Mouse (Mus musculus) heart, embryonic 14.5 days (tissue): ENCODE measurements at regions not wholly inside any gene's neighbourhood (a gene's known extent, or its start where the extent isn't known, plus 50 kb on each side); places are given as distances from the start of the nearest gene placed in this dataset.
"Not testable (repeated sequence)": the region's sequence is repeated elsewhere in the genome, so short reads cannot be mapped to it uniquely, and the experiment has no call there.

Experiments used
- ATAC-seq: fragments of 200-750 bp; cut with Nextera tagmentation; 2 replicates; pipeline ENCODE4 v1.8.0; 2017; ENCODE audit warnings: low read depth, moderate TSS enrichment; ENCODE audit not compliant: insufficient number of reproducible peaks, insufficient read depth, low FRiP score
- H3K27ac ChIP-seq, 2 experiments: fragments of 200-500 bp in 1 of 2; fragments of 300-500 bp in 1 of 2; sonication (generic) in 1 of 2; replicated peaks in 1 of 2; 2 replicates each; pipeline ENCODE4 v1.5.1; 2012 to 2014; ENCODE audit warnings: low read depth in 2 of 2, low read length in 2 of 2, control low read depth in 1 of 2, mild to moderate bottlenecking in 1 of 2, mixed read lengths in 1 of 2; ENCODE audit not compliant: control insufficient read depth in 1 of 2, insufficient read depth in 1 of 2
- H3K27me3 ChIP-seq: fragments of 300-500 bp; sonication (generic); 2 replicates; pipeline ENCODE4 v1.6.1; 2014; ENCODE audit warnings: mild to moderate bottlenecking, low read length, control low read depth; ENCODE audit not compliant: control insufficient read depth, insufficient read depth
- H3K36me3 ChIP-seq: fragments of 300-500 bp; sonication (generic); 2 replicates; pipeline ENCODE4 v1.6.1; 2014; ENCODE audit warnings: mild to moderate bottlenecking, control low read depth, low read length, mixed read lengths; ENCODE audit not compliant: control insufficient read depth, insufficient read depth
- H3K4me1 ChIP-seq, 2 experiments: fragments of 200-500 bp in 1 of 2; fragments of 300-500 bp in 1 of 2; sonication (generic) in 1 of 2; 2 replicates each; pipeline ENCODE4 v1.6.1; 2012 to 2014; ENCODE audit warnings: low read length in 2 of 2, control low read depth in 1 of 2, mixed read lengths in 1 of 2; ENCODE audit not compliant: control insufficient read depth in 2 of 2, insufficient read depth in 2 of 2
- H3K4me2 ChIP-seq: fragments of 300-500 bp; sonication (generic); 2 replicates; pipeline ENCODE4 v1.6.1; 2014; ENCODE audit warnings: mild to moderate bottlenecking, low read length
- H3K4me3 ChIP-seq, 2 experiments: fragments of 200-500 bp in 1 of 2; fragments of 300-500 bp in 1 of 2; sonication (generic) in 1 of 2; 2 replicates each; pipeline ENCODE4 v1.5.1; 2012 to 2014; ENCODE audit warnings: low read length in 2 of 2, mild to moderate bottlenecking in 2 of 2, control low read depth in 1 of 2, low read depth in 1 of 2, moderate library complexity in 1 of 2; ENCODE audit not compliant: control insufficient read depth in 1 of 2, insufficient read depth in 1 of 2
- H3K9ac ChIP-seq: fragments of 300-500 bp; sonication (generic); 2 replicates; pipeline ENCODE4 v1.6.1; 2014; ENCODE audit warnings: mild to moderate bottlenecking, low read length
- H3K9me3 ChIP-seq: fragments of 300-500 bp; sonication (generic); 2 replicates; pipeline ENCODE4 v1.6.1; 2016; ENCODE audit warnings: low read length, control low read depth; ENCODE audit not compliant: control insufficient read depth
- WGBS: fragments of 180-500 bp; shearing (Covaris S2); extraction: QIAGEN DNeasy Blood & Tissue Kit; methylation state at CpG from one replicate; pipeline ENCODE4 v1.1.7; 2014; 5-methylcytosine and 5-hydroxymethylcytosine counted together

DNA sequence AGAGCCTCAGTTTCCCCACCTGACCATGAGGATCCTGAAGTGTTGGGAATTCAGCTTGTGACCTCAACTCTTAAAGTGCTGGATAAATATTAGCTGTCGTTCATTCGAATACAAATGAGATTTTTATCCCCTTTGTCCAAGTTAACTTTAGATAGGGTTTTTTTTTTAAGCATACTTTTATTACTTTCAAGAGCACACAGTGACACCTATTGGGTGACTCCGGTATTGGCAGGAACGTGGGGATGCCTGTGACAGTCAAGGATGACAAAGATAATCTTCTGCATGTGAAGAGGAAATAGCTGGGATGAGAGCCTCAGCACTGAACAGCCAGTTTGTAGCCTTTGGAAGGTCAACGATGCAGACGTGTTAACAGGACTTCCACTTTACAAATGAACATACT lies 103.9 kb upstream of the Syt13 start:
- 5% methylated on average over 6 of the region's 6 CpGs for WGBS
- not testable (repeated sequence) for ATAC-seq, H3K4me2 ChIP-seq, H3K9me3 ChIP-seq, H3K4me3 ChIP-seq, H3K27ac ChIP-seq, H3K4me1 ChIP-seq, H3K36me3 ChIP-seq, H3K9ac ChIP-seq
- peaks cover 13% of the 10 kb centered on the region; the same call in 1 of the 2 replicates for H3K27me3 ChIP-seq

DNA sequence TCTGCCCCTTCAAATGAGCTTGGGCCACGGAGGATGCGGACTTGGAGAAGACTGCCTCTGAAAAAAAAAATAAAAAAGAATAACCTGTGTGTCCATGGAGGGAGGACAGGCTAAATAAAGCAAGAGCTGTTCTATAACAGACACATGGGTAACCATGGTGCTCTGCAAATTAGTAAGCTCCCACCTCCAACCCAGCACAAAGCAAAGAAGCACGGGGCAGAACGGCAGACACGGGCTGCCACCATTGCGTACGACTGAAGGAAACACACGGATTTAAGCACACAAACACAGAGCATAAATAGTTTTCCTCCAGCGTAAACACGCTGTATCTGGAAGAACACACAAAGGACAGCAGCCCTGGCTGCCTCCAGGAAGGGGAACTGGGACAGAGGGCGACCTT lies 101.9 kb upstream of the Syt13 start:
- 74% methylated on average over 11 of the region's 11 CpGs for WGBS
- no peaks in the 10 kb centered on the region for H3K36me3 ChIP-seq
- H3K27ac ChIP-seq = no peak overlapping the region
- H3K4me2 ChIP-seq = no peak overlapping the region
- no peak overlapping the region for H3K9ac ChIP-seq
- H3K9me3 ChIP-seq = no peaks in the 10 kb centered on the region
- no peak for ATAC-seq
- peaks cover 13% of the 10 kb centered on the region; the same call in 1 of the 2 replicates for H3K27me3 ChIP-seq
- H3K4me3 ChIP-seq = no peak overlapping the region
- no peaks in the 10 kb centered on the region for H3K4me1 ChIP-seq

DNA sequence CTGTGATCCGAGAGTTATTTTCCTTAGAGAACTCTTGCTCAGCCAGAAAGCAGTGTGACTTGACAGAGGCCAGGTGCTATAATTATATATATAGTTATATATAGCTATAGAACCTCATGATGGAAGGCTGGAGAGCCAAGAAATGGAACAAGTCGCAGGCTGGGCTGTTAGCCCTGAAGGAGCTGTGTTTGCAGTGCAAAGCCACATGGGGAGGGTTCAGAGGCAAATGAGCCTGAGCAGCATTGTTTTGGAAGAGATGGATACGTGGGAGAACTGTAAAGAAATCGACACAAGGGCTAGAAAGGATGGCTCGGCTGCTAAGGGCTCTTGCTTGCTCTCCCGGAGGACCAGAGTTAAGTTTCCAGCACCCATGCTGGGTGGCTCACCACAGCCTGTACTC lies 95.3 kb upstream of the Syt13 start:
- no peak for ATAC-seq
- Histone ChIP-seq H3K27ac (no peak overlapping the region), H3K4me2 (no peak overlapping the region), H3K27me3 (no peaks in the 10 kb centered on the region), H3K4me1 (no peaks in the 10 kb centered on the region), H3K9ac (no peak overlapping the region), H3K36me3 (no peaks in the 10 kb centered on the region), H3K9me3 (no peaks in the 10 kb centered on the region), H3K4me3 (no peak overlapping the region)
- 57% methylated on average over 6 of the region's 6 CpGs for WGBS

DNA sequence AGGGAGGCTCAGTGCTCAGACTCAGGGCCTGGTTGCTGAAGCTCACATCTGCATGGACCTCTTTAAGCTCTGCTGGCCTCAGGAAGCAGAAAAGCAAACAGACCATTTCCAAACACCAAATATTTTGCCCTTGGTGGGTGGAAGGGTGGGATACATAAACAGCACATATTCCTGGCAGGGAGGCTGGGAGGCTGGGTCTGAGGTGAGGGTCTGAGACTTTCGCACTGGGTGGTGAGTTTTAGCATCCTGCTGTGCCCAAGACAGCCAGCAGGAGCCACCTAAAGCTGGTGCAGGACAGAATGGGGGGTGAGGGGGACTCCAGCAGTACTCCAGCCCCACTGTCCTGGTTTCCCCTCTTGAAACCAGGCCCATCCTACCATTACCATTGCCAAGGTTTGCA lies 90.6 kb upstream of the Syt13 start:
- no peak for ATAC-seq
- H3K36me3 ChIP-seq = no peaks in the 10 kb centered on the region
- no peaks in the 10 kb centered on the region for H3K9me3 ChIP-seq
- no peak overlapping the region for H3K27ac ChIP-seq
- H3K4me3 ChIP-seq = no peak overlapping the region
- H3K4me1 ChIP-seq = peaks cover 0 to 3% of the 10 kb centered on the region in 2 experiments; a peak in 1 of 4 replicates
- whole genome bisulfite sequencing = 94% methylated on average over 1 of the region's 1 CpGs
- H3K9ac ChIP-seq = no peak overlapping the region
- no peak overlapping the region for H3K4me2 ChIP-seq
- no peaks in the 10 kb centered on the region for H3K27me3 ChIP-seq

DNA sequence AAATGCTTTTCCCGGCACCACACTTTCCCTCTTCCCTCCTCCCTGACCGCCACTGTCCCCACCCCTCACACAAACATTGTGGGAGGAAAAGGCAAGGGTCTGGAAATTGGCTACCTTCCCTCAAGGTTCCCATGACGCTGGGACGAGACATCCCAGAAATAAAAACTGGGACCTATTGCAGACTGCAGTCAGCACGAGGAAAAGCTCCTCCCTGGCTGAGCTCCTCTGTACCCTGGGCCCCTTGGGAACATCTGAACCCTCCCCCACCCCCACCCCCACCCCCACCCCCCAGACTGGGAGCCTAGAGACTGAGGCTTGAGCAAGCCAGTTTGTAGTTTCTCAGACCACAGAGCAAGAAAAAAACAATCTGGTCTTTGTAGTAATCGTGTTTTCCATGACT lies 89.5 kb upstream of the Syt13 start:
- no peak overlapping the region for H3K9ac ChIP-seq
- 11% methylated on average over 6 of the region's 6 CpGs for WGBS
- H3K36me3 ChIP-seq = no peaks in the 10 kb centered on the region
- no peak overlapping the region for H3K27ac ChIP-seq
- H3K9me3 ChIP-seq = no peaks in the 10 kb centered on the region
- H3K27me3 ChIP-seq = no peaks in the 10 kb centered on the region
- H3K4me3 ChIP-seq = no peak overlapping the region
- ATAC-seq = no peak
- peaks cover 0 to 3% of the 10 kb centered on the region in 2 experiments; a peak in 1 of 4 replicates for H3K4me1 ChIP-seq
- H3K4me2 ChIP-seq = no peak overlapping the region

DNA sequence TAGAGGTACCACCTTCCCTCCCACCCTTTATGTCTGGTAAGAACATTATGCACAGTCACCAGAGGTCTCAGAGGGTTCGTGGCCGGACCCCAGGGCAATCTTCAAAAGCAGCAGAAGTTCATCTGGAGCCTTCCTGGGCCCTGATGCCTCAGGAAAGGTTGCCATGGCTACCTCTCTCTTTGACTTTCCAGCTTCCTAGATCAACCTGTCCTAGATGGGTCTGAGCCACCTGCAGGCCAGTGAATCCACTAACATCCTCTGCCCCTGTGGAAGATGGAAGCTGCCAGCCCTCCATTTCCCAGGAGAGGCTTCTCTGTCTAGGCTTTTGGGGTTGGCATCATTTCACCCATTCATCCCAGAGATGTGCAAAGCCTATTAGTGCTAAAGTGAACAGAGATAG lies 84.8 kb upstream of the Syt13 start:
- Histone ChIP-seq H3K4me2 (no peak overlapping the region), H3K27me3 (no peaks in the 10 kb centered on the region), H3K36me3 (no peaks in the 10 kb centered on the region), H3K9ac (no peak overlapping the region), H3K4me3 (no peak overlapping the region), H3K27ac (no peak overlapping the region), H3K4me1 (peaks cover 0 to 2% of the 10 kb centered on the region in 2 experiments; a peak in 1 of 4 replicates), H3K9me3 (no peaks in the 10 kb centered on the region)
- 91% methylated on average over 2 of the region's 2 CpGs for WGBS
- ATAC-seq = no peak

DNA sequence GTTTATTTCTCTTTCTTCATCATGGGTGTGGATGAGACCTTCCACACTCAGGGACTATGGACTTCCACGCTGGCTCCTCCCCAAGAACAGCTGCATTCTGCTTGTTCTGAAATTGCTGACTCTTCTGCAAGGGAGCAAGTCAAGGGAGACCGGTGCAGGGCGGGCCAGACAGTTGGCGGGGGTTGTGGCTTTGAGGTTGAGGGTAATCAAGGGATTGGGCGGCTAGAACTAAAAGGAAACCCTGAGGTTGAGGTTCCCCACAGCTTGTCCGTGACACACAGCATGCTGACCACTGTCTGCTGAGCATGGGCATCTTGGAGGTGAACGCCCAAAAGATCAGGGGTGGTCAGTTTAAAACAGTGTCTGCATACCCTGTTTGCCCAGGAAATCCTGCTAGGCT lies 83.1 kb upstream of the Syt13 start:
- no peak for ATAC-seq

DNA sequence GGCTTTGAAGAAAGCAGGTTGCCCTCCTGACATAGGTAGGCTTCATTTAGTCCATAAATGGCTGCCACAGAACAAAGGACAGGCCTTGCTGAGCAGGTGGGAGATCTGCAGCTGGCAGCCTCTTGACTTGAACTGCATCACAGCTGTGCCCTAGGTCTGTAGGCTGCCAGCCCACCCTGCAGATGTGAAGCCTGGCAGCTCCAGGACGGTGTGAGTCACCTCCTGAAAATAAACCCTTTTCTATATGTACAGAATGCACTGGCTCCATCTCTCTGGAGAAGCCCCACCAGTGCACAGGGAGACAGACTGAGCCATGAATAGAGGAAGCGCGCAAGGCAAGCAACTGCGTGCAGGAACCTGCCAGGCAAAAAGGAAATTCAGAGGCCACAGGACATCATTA lies 78.7 kb upstream of the Syt13 start:
- no peak overlapping the region for H3K4me2 ChIP-seq
- 72% methylated on average over 4 of the region's 4 CpGs for WGBS

More for the DNA sequence above, 83.1 kb upstream of the Syt13 start:
- no peak overlapping the region for H3K27ac ChIP-seq
- H3K9me3 ChIP-seq = no peaks in the 10 kb centered on the region
- no peaks in the 10 kb centered on the region for H3K27me3 ChIP-seq
- no peak overlapping the region for H3K4me3 ChIP-seq
- H3K4me1 ChIP-seq = no peaks in the 10 kb centered on the region
- 74% methylated on average over 7 of the region's 7 CpGs for WGBS
- no peaks in the 10 kb centered on the region for H3K36me3 ChIP-seq
- no peak overlapping the region for H3K4me2 ChIP-seq
- no peak overlapping the region for H3K9ac ChIP-seq

More for the DNA sequence above, 78.7 kb upstream of the Syt13 start:
- Histone ChIP-seq H3K9ac (no peak overlapping the region), H3K4me1 (no peaks in the 10 kb centered on the region), H3K9me3 (no peaks in the 10 kb centered on the region), H3K4me3 (no peak overlapping the region), H3K27me3 (no peaks in the 10 kb centered on the region), H3K36me3 (no peaks in the 10 kb centered on the region), H3K27ac (no peak overlapping the region)
- no peak for ATAC-seq
